Mouse (Mus musculus): Measurements from ENCODE around the gene Fam102a.

Fam102a gene

DNA sequence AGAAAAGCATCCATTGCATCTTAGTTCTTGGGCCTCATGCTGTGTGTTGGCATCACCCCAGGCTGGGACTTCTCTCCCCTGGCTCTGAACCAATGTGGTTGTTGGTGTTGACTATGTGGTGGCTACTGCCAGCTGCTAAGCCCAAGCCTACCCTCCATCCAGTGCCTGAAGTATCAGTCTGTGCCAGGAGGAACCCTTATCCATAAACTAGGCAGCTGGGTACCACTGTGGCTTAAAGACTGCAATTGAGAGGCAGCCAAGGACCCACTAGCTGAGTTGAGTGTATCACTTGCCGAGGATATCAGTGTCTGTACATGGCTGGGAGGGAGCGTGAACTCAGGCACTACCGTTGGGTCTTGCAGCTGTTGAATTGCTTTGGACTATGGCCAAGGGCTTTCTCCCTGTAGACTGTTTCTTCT lies 7.9 kb downstream of the Fam102a start:
- DNase-seq (ENCODE audit: low read depth, low spot score) = no peak

DNA sequence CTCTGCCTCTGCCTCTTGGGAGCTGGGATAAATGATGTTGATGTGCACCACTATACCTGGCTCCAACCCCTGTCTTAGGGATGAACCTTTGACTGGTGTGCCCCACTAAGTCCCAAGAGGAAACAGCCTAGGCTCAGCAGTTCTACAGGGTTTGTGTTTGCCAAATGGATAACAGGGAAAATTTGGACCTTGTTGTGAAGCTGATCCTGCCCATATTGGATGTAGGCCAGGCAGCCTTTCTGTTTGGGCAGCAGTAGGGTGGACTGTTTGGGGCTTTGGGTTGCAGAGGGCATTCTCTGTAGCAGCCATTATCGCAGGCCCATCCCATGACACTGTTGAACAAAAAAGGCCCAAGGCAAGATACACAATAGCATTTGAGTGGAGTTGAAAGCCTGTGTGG lies 11.8 kb downstream of the Fam102a start:
- no peak for DNase-seq (ENCODE audit: low read depth, low spot score)

DNA sequence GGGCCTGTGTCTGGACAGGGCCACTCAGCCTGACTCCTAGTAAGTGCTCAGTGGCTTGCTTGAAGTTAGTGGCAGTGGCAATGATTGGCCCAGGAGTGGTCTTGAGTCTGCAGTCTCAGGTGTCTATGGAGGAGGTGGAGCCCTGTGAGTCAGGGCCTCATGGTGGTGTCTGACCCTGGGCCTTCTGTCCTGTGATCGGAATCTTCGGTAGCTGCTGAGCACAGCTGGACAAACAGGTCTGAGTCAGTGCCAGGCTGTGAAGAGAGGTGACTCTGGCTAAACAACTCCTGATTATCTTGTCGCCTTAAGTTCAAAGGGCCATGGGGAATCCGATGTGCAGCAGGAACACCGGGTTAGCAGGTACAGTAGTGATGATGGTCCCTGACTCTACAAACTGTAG lies 12.2 kb downstream of the Fam102a start:
- no peak for DNase-seq (ENCODE audit: low read depth, low spot score)

DNA sequence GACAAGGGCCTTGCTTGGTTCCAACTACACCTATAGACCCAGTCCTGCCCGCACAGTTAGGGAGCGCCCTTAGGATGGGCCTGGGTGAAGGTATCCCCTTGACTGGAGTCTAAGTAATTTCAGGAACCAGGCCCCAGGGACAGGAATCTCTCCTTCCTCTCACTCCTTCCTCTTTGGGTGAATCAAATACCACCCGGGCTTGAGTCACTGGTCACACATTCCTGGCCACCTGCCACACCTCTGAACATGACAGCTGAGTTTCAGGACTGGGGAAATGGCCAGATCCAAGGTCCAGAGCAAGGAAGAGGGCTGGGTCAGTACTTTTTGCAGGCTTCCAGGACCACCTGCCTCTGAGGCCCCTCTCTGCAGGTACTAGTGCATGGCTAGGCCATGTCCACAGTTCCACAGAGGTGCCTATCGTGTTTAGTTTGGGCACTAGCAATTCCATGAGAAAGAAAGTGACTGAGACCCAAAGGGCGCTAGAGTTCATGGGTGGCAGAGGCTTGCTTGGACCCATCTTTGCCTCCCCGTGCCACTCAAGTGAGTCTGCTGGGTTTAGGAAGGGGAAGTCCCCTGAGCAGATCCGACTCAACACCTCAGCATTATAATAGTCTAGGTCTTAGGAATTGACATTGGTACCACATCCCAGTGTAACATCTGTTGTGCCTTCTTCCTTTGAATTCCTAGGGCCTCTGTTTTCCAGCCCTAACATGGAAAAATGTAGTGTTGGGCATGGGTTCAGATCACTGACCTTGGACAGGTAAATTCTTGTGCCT lies 13.0 kb downstream of the Fam102a start:
- DNase-seq (ENCODE audit: low read depth, low spot score) = no peak

GRCm38 (mm10) chr2:32549171-32549570 lies 14.0 kb downstream of the Fam102a start:
- no peak for DNase-seq (ENCODE audit: low read depth, low spot score)

DNA sequence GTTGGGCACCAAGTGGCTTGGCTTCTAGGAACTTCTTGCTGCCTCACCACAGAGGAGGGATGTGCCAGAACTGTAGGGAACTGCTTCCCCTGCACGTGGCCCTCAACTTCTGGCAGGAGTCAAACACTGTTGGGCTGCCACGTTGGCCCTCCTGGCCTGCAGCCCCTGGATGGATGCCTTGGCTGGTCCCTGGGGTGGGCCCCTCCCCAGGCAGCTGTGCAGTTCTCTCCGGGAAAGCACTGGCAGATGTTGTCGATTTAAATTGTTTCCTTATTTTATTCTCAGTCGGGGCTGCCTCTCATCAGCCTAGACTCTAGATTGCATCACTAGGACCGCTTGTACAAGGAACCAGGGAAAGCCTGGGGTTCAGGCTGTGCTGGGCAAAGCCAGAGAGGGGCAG lies 14.6 kb downstream of the Fam102a start:
- no peak for DNase-seq (ENCODE audit: low read depth, low spot score)

DNA sequence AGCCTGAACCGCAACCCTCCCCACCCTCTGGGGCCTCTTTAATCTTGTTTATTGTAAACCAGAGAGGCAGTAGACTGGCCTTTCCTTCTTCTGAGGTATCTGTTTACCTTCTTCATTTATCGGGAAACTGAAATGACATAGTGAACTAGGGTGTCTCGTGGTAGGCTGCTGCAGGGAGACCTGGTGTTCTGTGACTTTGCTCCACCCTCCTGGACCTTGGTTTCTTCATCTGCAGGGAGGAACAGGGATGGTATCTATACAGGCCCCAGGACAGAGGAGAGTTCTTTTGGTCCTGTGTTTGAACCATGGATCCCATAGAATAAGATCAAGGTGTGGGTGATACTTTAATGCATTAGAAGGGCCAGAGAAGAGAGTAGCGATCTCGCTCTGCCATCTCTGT lies 16.1 kb downstream of the Fam102a start:
- DNase-seq (ENCODE audit: low read depth, low spot score) = no peak

DNA sequence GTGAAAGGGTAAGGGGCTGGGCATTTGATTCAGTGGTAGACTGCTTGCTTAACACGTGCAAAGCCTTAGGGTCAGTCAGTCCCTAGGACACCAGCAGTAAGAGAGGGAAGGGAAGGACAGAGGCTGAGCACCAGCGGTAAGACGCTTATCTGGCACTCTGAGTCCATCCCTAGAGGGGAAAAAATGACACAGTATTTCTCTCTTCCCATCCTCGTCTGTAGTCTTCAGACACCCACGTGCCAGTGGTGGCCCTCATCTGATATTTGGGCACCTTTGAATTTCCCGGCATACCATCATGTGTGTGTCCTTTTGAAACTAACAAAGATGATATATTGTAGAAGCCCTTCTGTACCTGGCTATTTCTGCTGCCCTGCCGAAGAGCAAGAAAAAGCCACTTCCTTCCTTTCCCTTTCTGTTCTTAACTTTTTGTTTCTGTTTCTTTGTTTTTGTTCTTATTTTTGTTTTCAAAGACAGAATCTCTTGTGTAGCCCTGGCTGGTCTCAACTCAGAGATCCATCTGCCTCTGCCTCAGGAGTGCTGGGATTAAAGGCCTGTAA lies 18.5 kb downstream of the Fam102a start:
- DNase-seq (ENCODE audit: low read depth, low spot score) = no peak

GRCm38 (mm10) chr2:32555484-32555883 lies 20.4 kb downstream of the Fam102a start:
- no peak for DNase-seq (ENCODE audit: low read depth, low spot score)

- no peak for DNase-seq (ENCODE audit: low read depth, low spot score)
Observed at GRCm38 (mm10) chr2:32556019-32556418, 20.9 kb downstream of the Fam102a start.

DNA sequence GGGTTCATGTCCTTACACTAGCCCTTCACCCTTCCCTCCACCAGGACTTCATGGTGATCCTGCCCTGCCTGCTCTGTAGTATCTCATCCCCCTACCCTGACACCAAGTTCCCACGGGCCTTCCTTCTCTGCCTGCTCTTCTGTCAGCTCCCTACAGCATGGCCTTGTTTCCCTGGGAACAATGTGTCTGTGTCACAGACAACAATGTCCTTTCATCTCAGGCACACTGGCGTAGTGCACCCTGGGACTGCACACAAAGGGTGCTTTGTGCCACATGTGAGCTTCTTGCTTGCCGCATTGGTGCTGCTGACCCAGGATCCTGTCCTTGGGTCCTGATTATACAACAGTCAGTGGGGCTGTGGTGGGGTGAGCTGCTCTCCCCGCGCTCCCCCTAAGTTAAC lies 24.4 kb downstream of the Fam102a start:
- DNase-seq (ENCODE audit: low read depth, low spot score) = no peak

- DNase-seq (ENCODE audit: low read depth, low spot score) = no peak
Observed at GRCm38 (mm10) chr2:32566536-32567063, 31.5 kb downstream of the Fam102a start.

DNA sequence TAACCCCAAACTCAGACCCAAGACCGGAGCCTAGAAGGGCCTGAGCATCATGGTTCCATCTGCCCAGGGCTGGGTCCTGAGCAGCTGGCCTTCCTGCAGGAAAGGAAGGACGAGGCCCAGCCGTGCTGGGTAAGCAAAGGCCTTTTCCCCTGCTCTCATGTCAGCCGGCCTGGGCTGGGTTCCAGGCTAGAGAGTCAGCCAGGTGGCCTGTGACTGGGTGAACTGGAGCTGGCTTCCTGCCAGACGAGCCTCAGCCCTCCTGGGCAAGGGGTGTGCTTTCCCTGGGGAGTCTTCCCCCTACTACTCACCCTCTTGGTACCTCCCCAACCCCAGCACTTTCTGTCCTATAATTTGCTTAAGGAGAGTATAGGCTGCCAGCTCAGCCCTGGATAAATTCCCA lies 33.0 kb downstream of the Fam102a start:
- no peak for DNase-seq (ENCODE audit: low read depth, low spot score)

- no peak for DNase-seq (ENCODE audit: low read depth, low spot score)
Observed at GRCm38 (mm10) chr2:32568941-32569340, 33.8 kb downstream of the Fam102a start.

GRCm38 (mm10) chr2:32570698-32571494 lies 35.8 kb downstream of the Fam102a start, which contains the start of gene Dpm2:
Gene Dpm2 (plus strand): TSS chr2:32570858.
- peak; percentile 79 for DNase-seq (ENCODE audit: low read depth, low spot score)

GRCm38 (mm10) chr2:32572196-32572595 lies 37.1 kb downstream of the Fam102a start:
- DNase-seq (ENCODE audit: low read depth, low spot score) = no peak

GRCm38 (mm10) chr2:32574497-32574896 lies 39.4 kb downstream of the Fam102a start, which contains the start of gene Pip5kl1:
Gene Pip5kl1 (plus strand): TSS chr2:32574797.
- no peak for DNase-seq (ENCODE audit: low read depth, low spot score)

- DNase-seq (ENCODE audit: low read depth, low spot score) = no peak
Observed at GRCm38 (mm10) chr2:32574901-32575585, 39.9 kb downstream of the Fam102a start.

DNA sequence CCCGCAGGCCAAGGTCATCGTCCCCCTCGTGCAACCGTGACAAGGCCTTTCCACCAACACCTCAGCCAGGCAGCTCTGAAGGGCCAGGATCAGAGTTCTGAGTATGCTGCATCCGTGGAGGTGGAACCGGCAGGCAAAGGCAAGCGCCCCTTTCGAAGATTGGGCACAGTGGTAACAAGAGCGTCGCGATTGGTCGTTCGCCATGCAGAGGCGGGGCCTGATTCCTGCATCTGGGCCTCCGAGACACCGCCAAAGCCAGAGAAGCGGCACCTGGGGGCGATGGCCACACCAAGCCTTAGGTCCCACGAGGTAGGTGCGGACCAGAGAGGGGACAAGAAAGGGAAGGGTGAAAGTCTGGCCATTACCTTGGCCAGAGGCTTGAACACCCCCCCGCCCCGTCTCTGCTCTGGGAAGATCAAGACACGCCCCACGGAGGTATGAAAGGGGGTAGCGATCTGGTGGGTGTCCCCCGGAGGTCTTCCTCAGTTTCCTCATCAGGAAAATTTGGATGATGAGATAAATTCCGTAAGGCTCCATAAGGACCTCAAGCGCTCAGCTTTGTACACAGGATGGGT lies 40.5 kb downstream of the Fam102a start, which contains the start of gene 9430097D07Rik:
9430097D07Rik (minus strand) TSS at position 99 of the 575 bp plus-strand sequence.
- DNase-seq (ENCODE audit: low read depth, low spot score) = no peak

GRCm38 (mm10) chr2:32576532-32576931 lies 41.4 kb downstream of the Fam102a start:
- no peak for DNase-seq (ENCODE audit: low read depth, low spot score)
